Mouse (Mus musculus): ENCODE data around the gene Adamts12. TPM values are rescaled to one million over a fixed set of nuclear protein-coding genes. Genes with fewer than 3 reads are reported as not detected.

Adamts12 gene
- total and polyA plus RNA-seq, 3 experiments: 0.03 to 0.12 (median 0.04) TPM

- H3K4me3 ChIP-seq (replicated peaks in 1 of 3; ENCODE audit: low read depth in 2 of 3, low read length in 2 of 3, poor library complexity in 1 of 3): no peak overlapping the region
- no peaks in the 10 kb centered on the region for H3K79me2 ChIP-seq (replicated peaks; ENCODE audit: control insufficient read depth, extremely low read depth, insufficient read depth, poor library complexity, severe bottlenecking)
- dilution Hi-C loops (cut with MboI; ENCODE audit: extremely low pct_ligation_motif_present, extremely low pct_unique_long_range_greater_than_20kb, low sequenced_read_pairs) (no loop called here), in situ Hi-C loops (cut with MboI; ENCODE audit: low pct_ligation_motif_present, low pct_unique_long_range_greater_than_20kb, low sequenced_read_pairs) (loop anchor here (25.0 kb wide), 1 partner anchor 893 kb away; the partner anchor contains the start of genes Brix1 and Rad1)
- no peaks in the 10 kb centered on the region for H3K27me3 ChIP-seq (replicated peaks)
- peaks cover 28 to 49% of the 10 kb centered on the region in 2 experiments for H3K36me3 ChIP-seq (replicated peaks in 1 of 2; ENCODE audit: control insufficient read depth in 1 of 2, insufficient read depth in 1 of 2, low read length in 1 of 2)
- H3K9ac ChIP-seq (ENCODE audit: insufficient read depth, low read depth): peak overlapping the region; percentile 3; the same call in 1 of the 2 replicates
- H3K9me3 ChIP-seq (replicated peaks; ENCODE audit: low read length): peaks cover 6% of the 10 kb centered on the region
- DNase-seq (ENCODE audit: extremely low read depth): no peak
- peaks cover 21 to 29% of the 10 kb centered on the region in 2 experiments for H3K4me1 ChIP-seq (ENCODE audit: control insufficient read depth in 1 of 2, insufficient read depth in 2 of 2)
- no peak for TF ChIP-seq CHD1 (IDR thresholded peaks at IDR 0.05; ENCODE audit: low read depth, low read length)
- peak overlapping the region; percentile 26; the same call in 1 of the 2 replicates for H3K4me2 ChIP-seq (ENCODE audit: insufficient read depth, low read depth, poor library complexity, severe bottlenecking)
- peak overlapping the region; percentile 16; the same call in 1 of the 2 replicates for H3K27ac ChIP-seq (ENCODE audit: insufficient read depth, low read depth)
Observed at GRCm38 (mm10) chr15:11380616-11381015, 316.0 kb downstream of the Adamts12 start.

GRCm38 (mm10) chr15:11382585-11382984 lies 318.0 kb downstream of the Adamts12 start:
- no peak for DNase-seq (ENCODE audit: extremely low read depth)
- H3K9me3 ChIP-seq (replicated peaks; ENCODE audit: low read length): peaks cover 6% of the 10 kb centered on the region
- no peak overlapping the region for H3K9ac ChIP-seq (ENCODE audit: insufficient read depth, low read depth)
- in situ Hi-C loops (cut with MboI; ENCODE audit: low pct_ligation_motif_present, low pct_unique_long_range_greater_than_20kb, low sequenced_read_pairs) (loop anchor here (25.0 kb wide), 1 partner anchor 895 kb away; the partner anchor contains the start of genes Brix1 and Rad1), dilution Hi-C loops (cut with MboI; ENCODE audit: extremely low pct_ligation_motif_present, extremely low pct_unique_long_range_greater_than_20kb, low sequenced_read_pairs) (no loop called here)
- no peak overlapping the region for H3K27ac ChIP-seq (ENCODE audit: insufficient read depth, low read depth)
- peaks cover 21 to 29% of the 10 kb centered on the region in 2 experiments for H3K4me1 ChIP-seq (ENCODE audit: control insufficient read depth in 1 of 2, insufficient read depth in 2 of 2)
- no peak overlapping the region for H3K4me2 ChIP-seq (ENCODE audit: insufficient read depth, low read depth, poor library complexity, severe bottlenecking)
- H3K36me3 ChIP-seq (replicated peaks in 1 of 2; ENCODE audit: control insufficient read depth in 1 of 2, insufficient read depth in 1 of 2, low read length in 1 of 2): peaks cover 48 to 69% of the 10 kb centered on the region in 2 experiments
- no peak for TF ChIP-seq ELF1 (IDR thresholded peaks at IDR 0.05; ENCODE audit: low read depth, low read length)
- no peak for TF ChIP-seq MEF2A (IDR thresholded peaks at IDR 0.05; ENCODE audit: borderline replicate concordance, low read depth, low read length)
- no peak for TF ChIP-seq MAX (IDR thresholded peaks at IDR 0.05; ENCODE audit: low read length)
- TF ChIP-seq MAZ (IDR thresholded peaks at IDR 0.05; ENCODE audit: low read depth, low read length): no peak
- no peak for TF ChIP-seq CHD2 (IDR thresholded peaks at IDR 0.05; ENCODE audit: low read length)
- no peak for TF ChIP-seq MAFK (IDR thresholded peaks at IDR 0.05; ENCODE audit: insufficient replicate concordance, low read length)
- no peak for TF ChIP-seq POLR2AphosphoS2 (IDR thresholded peaks at IDR 0.05; ENCODE audit: low read depth, low read length)
- TF ChIP-seq IRF4 (IDR thresholded peaks at IDR 0.05; ENCODE audit: low read depth, low read length): no peak
- no peak for TF ChIP-seq CTCF (conservative IDR thresholded peaks at IDR 0.05 in 1 of 2, IDR thresholded peaks at IDR 0.05 in 1 of 2; ENCODE audit: low read depth in 2 of 2, low read length in 2 of 2)
- TF ChIP-seq CHD1 (IDR thresholded peaks at IDR 0.05; ENCODE audit: low read depth, low read length): no peak
- TF ChIP-seq TBP (conservative IDR thresholded peaks at IDR 0.05; ENCODE audit: low read depth, low read length): no peak
- no peak for TF ChIP-seq MXI1 (IDR thresholded peaks at IDR 0.05; ENCODE audit: low read depth, low read length)
- no peak for TF ChIP-seq TCF12 (IDR thresholded peaks at IDR 0.05; ENCODE audit: low read depth, low read length)
- no peak for TF ChIP-seq MYC (IDR thresholded peaks at IDR 0.05; ENCODE audit: low read depth, low read length)
- no peak for TF ChIP-seq GABPA (IDR thresholded peaks at IDR 0.05; ENCODE audit: insufficient replicate concordance, low read depth, low read length)
- no peak overlapping the region for H3K4me3 ChIP-seq (replicated peaks in 1 of 3; ENCODE audit: low read depth in 2 of 3, low read length in 2 of 3, poor library complexity in 1 of 3)
- H3K79me2 ChIP-seq (replicated peaks; ENCODE audit: control insufficient read depth, extremely low read depth, insufficient read depth, poor library complexity, severe bottlenecking): no peaks in the 10 kb centered on the region
- H3K27me3 ChIP-seq (replicated peaks): no peaks in the 10 kb centered on the region
